Mouse (Mus musculus) bone marrow, adult 2 months (tissue): ENCODE data around the gene 1700001J03Rik.

Experiments
- CTCF ChIP-seq: fragments of 200-500 bp; IDR thresholded peaks from 2 replicates; pipeline ENCODE4 v1.5.1; 2011; ENCODE audit warnings: low read length, control low read depth; ENCODE audit not compliant: control insufficient read depth, insufficient read depth
- POLR2A ChIP-seq: fragments of 200-500 bp; IDR thresholded peaks from 2 replicates; pipeline ENCODE4 v1.6.1; 2011; ENCODE audit warnings: low read depth, mild to moderate bottlenecking, control low read depth, low read length, borderline replicate concordance; ENCODE audit not compliant: control insufficient read depth

GRCm38 (mm10) chr5:146231655-146231996 is 46.5 kb upstream of the 1700001J03Rik start:
- TF ChIP-seq CTCF (no peak), POLR2A (no peak)
